In genomic region chr1:74519875-74520274, GRCm38 (mm10) we compare ENCODE assay signal across 33 mouse cellular contexts. TPM values are rescaled to one million over a fixed set of nuclear protein-coding genes. Genes with fewer than 3 reads are reported as not detected.
"Had no signal": no experiment of that assay in that cellular context is flagged by ENCODE, and none has a peak within 500 bp of the region (broad histone marks: within the 10 kb centered on the region; RNA-seq: fewer than 3 reads in every experiment).

No protein-coding gene starts in this region.

- H3K9ac ChIP-seq: limb, embryonic 12.5 days; limb, embryonic 13.5 days; limb, embryonic 15.5 days; liver, embryonic 12.5 days; liver, embryonic 13.5 days; liver, embryonic 14.5 days; liver, embryonic 15.5 days; liver, postnatal 0 days; lung, embryonic 14.5 days; lung, embryonic 15.5 days; midbrain, embryonic 12.5 days; midbrain, embryonic 13.5 days; midbrain, embryonic 15.5 days; neural tube, embryonic 12.5 days had no signal

- DNase-seq: left cerebral cortex, postnatal 4 days; liver; liver, embryonic 13.5 days; liver, postnatal 0 days; lung, adult 18-20 months; lung, adult 2 months; lung, embryonic 14.5 days; lung, postnatal 10 days; lung, postnatal 14 days; lung, postnatal 36 days; lung, postnatal 4 days; midbrain, embryonic 14.5 days had no signal

- H3K27ac ChIP-seq: limb, embryonic 10.5 days; limb, embryonic 12.5 days; limb, embryonic 13.5 days; limb, embryonic 15.5 days; liver, embryonic 12.5 days; liver, embryonic 13.5 days; liver, embryonic 14.5 days; liver, embryonic 15.5 days; lung, embryonic 15.5 days; macrophage; midbrain, embryonic 10.5 days; midbrain, embryonic 12.5 days; midbrain, embryonic 13.5 days; midbrain, embryonic 15.5 days; neural tube, embryonic 12.5 days had no signal

- H3K9me3 ChIP-seq: limb, embryonic 10.5 days; limb, embryonic 12.5 days; limb, embryonic 13.5 days; limb, embryonic 15.5 days; liver, embryonic 12.5 days; liver, embryonic 13.5 days; liver, embryonic 15.5 days; lung, embryonic 15.5 days; megakaryocyte, embryonic 14.5 days; midbrain, embryonic 10.5 days; midbrain, embryonic 12.5 days; midbrain, embryonic 13.5 days; midbrain, embryonic 15.5 days; neural tube, embryonic 12.5 days had no signal

- ATAC-seq: liver, embryonic 12.5 days; liver, postnatal 0 days; lung, postnatal 0 days; midbrain, embryonic 13.5 days; midbrain, embryonic 15.5 days; midbrain, embryonic 16.5 days had no signal

- H3K27me3 ChIP-seq: limb, embryonic 12.5 days; limb, embryonic 13.5 days; limb, embryonic 15.5 days; liver, embryonic 12.5 days; liver, embryonic 13.5 days; liver, embryonic 15.5 days; lung, embryonic 15.5 days; megakaryocyte, embryonic 14.5 days; midbrain, embryonic 12.5 days; midbrain, embryonic 13.5 days; midbrain, embryonic 15.5 days; neural tube, embryonic 12.5 days had no signal

- H3K4me3 ChIP-seq: limb, embryonic 10.5 days; limb, embryonic 12.5 days; limb, embryonic 13.5 days; limb, embryonic 15.5 days; liver, embryonic 12.5 days; liver, embryonic 13.5 days; liver, embryonic 15.5 days; lung, embryonic 15.5 days; megakaryocyte, embryonic 14.5 days; midbrain, embryonic 10.5 days; midbrain, embryonic 12.5 days; midbrain, embryonic 13.5 days; midbrain, embryonic 15.5 days; myocyte; neural tube, embryonic 12.5 days had no signal

- H3K4me1 ChIP-seq: limb, embryonic 10.5 days; limb, embryonic 12.5 days; limb, embryonic 13.5 days; limb, embryonic 15.5 days; liver, embryonic 12.5 days; liver, embryonic 13.5 days; liver, embryonic 15.5 days; lung, embryonic 15.5 days; midbrain, embryonic 10.5 days; midbrain, embryonic 12.5 days; midbrain, embryonic 13.5 days; midbrain, embryonic 15.5 days; neural tube, embryonic 12.5 days had no signal

RNA-seq across cellular contexts. Expression of gene Plcd4, which starts 22.8 kb away (rescaled TPM):
- total RNA-seq: liver, adult 2 months; megakaryocyte progenitor cell, adult 5-6 weeks had no signal
- polyA plus RNA-seq: liver, adult 2 months; liver, embryonic 11.5 days; macrophage had no signal
